Mouse (Mus musculus) small intestine, adult 2 months (tissue): Measurements from ENCODE around the gene Ptprj. TPM values are rescaled to one million over a fixed set of nuclear protein-coding genes. Genes with fewer than 3 reads are reported as not detected.

Experiments
- H3K27ac ChIP-seq: fragments of 200-500 bp; 2 replicates; pipeline ENCODE4 v1.5.1; 2012; ENCODE audit warnings: low read depth, low read length, control low read depth, inconsistent platforms; ENCODE audit not compliant: insufficient read depth
- H3K27me3 ChIP-seq: fragments of 200-500 bp; 2 replicates; pipeline ENCODE4 v1.6.1; 2012; ENCODE audit warnings: mild to moderate bottlenecking, moderate library complexity, low read length, inconsistent platforms; ENCODE audit not compliant: control insufficient read depth, insufficient read depth
- H3K36me3 ChIP-seq: fragments of 200-500 bp; 2 replicates; pipeline ENCODE4 v1.6.1; 2012; ENCODE audit warnings: mild to moderate bottlenecking, low read length, control low read depth, inconsistent platforms; ENCODE audit not compliant: control insufficient read depth, insufficient read depth
- H3K4me1 ChIP-seq: fragments of 200-500 bp; 2 replicates; pipeline ENCODE4 v1.6.1; 2012; ENCODE audit warnings: low read length, inconsistent platforms, mixed read lengths; ENCODE audit not compliant: control insufficient read depth, insufficient read depth, insufficient read length
- H3K4me3 ChIP-seq: fragments of 200-500 bp; 2 replicates; pipeline ENCODE4 v1.5.1; 2012; ENCODE audit warnings: low read depth, mild to moderate bottlenecking, control low read depth, inconsistent platforms, low read length, moderate library complexity
- CTCF ChIP-seq: fragments of 200-500 bp; IDR thresholded peaks from 2 replicates; pipeline ENCODE4 v1.5.1; 2012; ENCODE audit warnings: low read depth, mild to moderate bottlenecking, control low read depth, inconsistent platforms, low read length, moderate library complexity, mixed read lengths; ENCODE audit not compliant: insufficient replicate concordance, insufficient read length; ENCODE audit errors: extremely low read depth
- POLR2A ChIP-seq: fragments of 200-500 bp; IDR thresholded peaks from 2 replicates; pipeline ENCODE4 v1.6.1; 2012; ENCODE audit warnings: low read depth, mild to moderate bottlenecking, control low read depth, inconsistent platforms, low read length, moderate library complexity
- WGBS: fragments of 180-500 bp; shearing (Covaris S2); methylation state at CpG from one replicate; pipeline ENCODE4 v1.1.7; 2018; 5-methylcytosine and 5-hydroxymethylcytosine counted together
- polyA plus RNA-seq: library from polyadenylated mRNA; depleted of rRNA; stranded (reverse); fragments of >200 nt; gene quantifications from 2 replicates; pipeline ENCODE4 v1.2.3, GENCODE M21; 2012

The Ptprj gene
- polyA plus RNA-seq, 1 experiment, result 7.3 TPM

DNA sequence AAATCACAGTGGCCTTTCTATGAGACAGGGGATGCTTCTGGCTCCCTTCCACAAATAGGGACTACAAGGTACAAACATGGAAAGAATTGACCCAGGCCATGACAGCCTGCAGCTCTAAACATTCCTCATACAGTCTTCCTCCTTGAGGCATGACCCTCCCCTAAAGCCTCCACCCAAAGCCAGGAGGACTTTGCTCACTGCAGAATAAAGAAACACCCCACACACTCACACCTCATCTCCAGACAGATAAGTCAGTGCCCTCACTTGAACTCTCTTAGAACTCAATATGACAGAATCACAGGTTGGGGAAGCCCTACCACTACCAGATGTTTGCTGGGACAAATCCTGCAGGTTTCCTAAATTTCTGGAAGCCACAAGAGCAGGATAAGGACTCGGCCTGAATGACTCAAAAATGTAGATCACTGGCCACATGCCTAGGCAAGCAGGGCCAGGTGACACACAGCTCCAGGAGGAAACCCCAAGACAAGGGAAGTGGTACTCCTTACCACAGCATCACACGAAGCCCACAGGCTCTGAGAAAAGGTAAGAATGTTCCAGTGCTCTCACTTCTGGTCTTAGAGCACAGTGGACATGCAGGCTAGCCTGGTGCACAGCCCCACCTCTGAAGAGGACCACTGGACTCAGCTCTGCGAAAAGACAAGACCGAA, 84.3 kb downstream of the Ptprj start:
- TF ChIP-seq POLR2A (no peak), CTCF (no peak)
- peak overlapping the region; percentile 76 for H3K27ac ChIP-seq
- no peaks in the 10 kb centered on the region for H3K36me3 ChIP-seq
- H3K27me3 ChIP-seq, result no peaks in the 10 kb centered on the region
- WGBS, result 54% methylated on average over 4 of the region's 4 CpGs
- H3K4me1 ChIP-seq, result peaks cover 58% of the 10 kb centered on the region
- H3K4me3 ChIP-seq, result no peak overlapping the region

DNA sequence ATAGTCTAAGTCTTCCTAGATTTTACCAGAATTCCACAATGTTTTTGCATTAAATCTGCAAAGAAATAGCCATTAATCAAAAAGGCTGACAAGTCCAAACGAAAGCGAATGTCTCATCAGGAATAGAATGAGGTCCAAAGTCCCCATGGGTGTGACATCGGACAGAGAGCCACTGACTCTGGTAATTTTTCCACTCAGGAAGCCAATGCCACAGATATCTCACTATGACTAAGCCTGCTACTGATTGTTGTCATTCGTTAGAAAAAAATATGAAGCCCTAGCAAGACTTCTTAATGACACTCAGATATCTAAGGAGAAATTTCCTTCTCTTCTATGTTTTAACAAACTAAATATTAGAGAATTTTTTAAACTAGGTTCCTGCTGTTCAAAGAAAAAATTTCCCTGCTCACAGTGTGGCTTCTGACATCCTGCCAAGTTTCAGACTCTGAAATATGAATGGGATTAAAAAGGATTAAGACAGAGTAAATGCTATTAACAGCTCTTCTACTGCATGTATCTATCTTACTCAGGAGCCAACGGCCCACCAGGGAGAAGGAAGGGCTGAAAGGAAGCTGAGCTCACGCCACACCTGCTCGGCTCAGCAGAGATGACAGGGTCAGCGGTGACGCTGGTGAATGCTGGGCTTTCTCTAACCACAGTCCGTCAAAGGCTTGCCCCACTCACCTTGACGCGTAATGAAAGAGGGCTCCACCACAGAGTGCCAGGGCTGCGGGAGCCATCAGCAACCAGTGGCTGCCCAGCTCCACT, 90.0 kb downstream of the Ptprj start:
- Histone ChIP-seq H3K36me3 (no peaks in the 10 kb centered on the region), H3K27me3 (no peaks in the 10 kb centered on the region), H3K27ac (peak overlapping the region; percentile 95), H3K4me1 (peaks cover 59% of the 10 kb centered on the region), H3K4me3 (peak overlapping the region; percentile 7)
- 9% methylated on average over 13 of the region's 13 CpGs for WGBS
- TF ChIP-seq CTCF, result no peak
- TF ChIP-seq POLR2A, result no peak

DNA sequence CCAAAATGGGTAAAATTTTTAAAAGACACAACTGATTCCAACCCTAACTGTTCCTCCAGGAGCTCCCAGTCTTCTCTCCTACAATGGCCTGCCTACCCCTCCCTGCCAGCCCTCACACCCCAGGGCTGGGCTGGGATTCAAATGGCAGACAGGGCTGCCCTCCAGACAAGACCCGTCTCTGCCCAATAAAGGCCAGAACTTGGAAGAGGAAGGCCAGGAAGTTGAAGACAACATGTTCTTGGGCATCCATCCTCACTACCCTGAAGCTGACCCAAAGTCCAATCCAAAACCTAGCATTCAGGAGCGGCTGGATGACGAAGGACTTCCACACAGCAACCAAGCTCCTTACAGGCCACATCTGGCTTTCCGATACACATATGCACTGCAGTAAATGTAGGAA, 90.6 kb downstream of the Ptprj start:
- Histone ChIP-seq H3K4me1 (peaks cover 54% of the 10 kb centered on the region), H3K36me3 (no peaks in the 10 kb centered on the region), H3K27ac (peak overlapping the region; percentile 95), H3K4me3 (peak overlapping the region; percentile 5; the same call in 1 of the 2 replicates), H3K27me3 (no peaks in the 10 kb centered on the region)
- no peak for TF ChIP-seq POLR2A
- no peak for TF ChIP-seq CTCF
- WGBS, result 22% methylated on average over 4 of the region's 4 CpGs

DNA sequence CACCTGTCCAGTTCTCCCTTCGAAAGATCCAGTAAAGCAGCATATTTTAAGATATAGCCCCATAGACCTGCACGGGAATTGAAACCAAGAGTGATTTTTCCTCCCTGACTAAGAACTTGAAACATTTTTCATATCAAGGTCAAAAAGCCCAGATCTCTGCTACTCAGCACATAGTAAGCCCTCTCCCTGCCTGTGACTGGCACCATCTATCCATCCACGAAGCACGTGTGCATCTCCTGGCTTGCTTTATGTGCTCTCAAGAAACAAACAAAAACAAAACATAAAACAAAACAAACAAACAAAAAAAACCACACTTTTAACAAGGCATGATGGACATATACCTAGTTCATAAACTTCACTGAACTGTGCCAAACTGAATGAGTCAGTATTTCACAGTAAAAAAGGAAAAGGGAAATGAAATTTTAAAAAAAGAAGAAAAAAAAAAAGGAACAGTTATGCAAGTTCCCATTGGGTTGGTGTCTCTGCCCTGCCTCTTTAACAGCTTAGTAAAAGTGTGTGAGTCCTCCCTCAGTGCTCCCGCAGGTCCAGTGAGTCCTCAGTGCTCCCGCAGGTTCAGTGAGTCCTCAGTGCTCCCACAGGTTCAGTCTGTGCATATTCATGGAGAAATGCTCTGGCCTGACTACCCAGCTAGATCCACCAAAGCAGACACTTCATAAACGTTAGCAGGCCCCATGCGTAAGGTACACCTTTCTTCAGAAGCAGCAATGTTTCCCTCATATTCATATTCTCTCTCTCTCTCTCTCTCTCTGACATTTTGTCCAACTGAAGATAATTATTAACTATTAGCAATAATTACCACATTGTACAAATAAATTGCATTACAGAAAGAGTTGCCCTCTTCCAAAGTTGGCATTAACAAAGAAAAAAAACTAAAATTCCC, 91.5 kb downstream of the Ptprj start:
- peaks cover 46% of the 10 kb centered on the region for H3K4me1 ChIP-seq
- TF ChIP-seq POLR2A, result no peak
- TF ChIP-seq CTCF, result no peak
- H3K27me3 ChIP-seq, result no peaks in the 10 kb centered on the region
- no peaks in the 10 kb centered on the region for H3K36me3 ChIP-seq
- peak overlapping the region; percentile 95 for H3K27ac ChIP-seq
- WGBS, result 67% methylated on average over 8 of the region's 8 CpGs
- no peak overlapping the region for H3K4me3 ChIP-seq

DNA sequence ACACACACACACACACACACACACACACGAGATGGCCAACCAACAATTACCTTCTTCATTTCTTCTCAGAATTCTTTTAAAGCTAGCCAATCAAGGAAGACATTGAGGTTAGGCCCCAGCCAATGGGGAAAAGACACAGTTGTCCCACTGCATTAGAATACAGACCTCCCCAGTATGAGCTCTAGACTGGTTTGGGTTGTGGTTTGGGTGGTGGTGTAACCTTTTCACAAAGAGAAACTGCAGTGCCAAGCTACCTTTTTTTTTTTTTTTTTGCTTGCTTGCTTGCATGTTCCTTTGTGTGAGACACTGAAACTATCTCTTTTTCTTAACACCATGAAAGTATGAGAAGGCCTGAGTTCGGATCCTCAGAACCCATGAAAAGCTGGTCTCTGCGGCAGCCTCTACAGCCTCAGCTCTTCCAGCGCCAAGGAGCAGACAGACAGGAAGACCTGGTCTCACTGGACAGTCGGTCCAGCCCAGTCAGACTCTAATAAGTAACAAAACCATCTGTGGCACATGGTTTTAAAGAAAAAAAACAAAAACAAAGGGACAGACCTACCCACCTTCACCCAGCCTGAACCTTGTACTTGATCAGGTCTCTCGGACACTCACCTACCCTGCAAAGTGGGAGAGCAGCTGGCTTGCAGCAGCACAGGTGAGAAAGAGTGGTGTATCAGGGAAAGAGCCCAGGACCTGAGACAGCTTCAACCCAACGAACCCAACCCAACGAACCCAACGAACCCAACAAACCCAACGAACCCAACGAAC, 92.8 kb downstream of the Ptprj start:
- TF ChIP-seq POLR2A, result no peak
- no peak for TF ChIP-seq CTCF
- Histone ChIP-seq H3K4me3 (peak overlapping the region; percentile 16; the same call in 1 of the 2 replicates), H3K36me3 (no peaks in the 10 kb centered on the region), H3K4me1 (peaks cover 39% of the 10 kb centered on the region), H3K27me3 (no peaks in the 10 kb centered on the region), H3K27ac (peak overlapping the region; percentile 70)
- 64% methylated on average over 11 of the region's 11 CpGs for WGBS

GRCm38 (mm10) chr2:90486226-90486755, 94.2 kb downstream of the Ptprj start:
- no peaks in the 10 kb centered on the region for H3K27me3 ChIP-seq
- no peak overlapping the region for H3K27ac ChIP-seq
- no peak overlapping the region for H3K4me3 ChIP-seq
- H3K36me3 ChIP-seq, result no peaks in the 10 kb centered on the region
- no peak for TF ChIP-seq CTCF
- no peak for TF ChIP-seq POLR2A
- WGBS, result 83% methylated on average over 3 of the region's 3 CpGs
- H3K4me1 ChIP-seq, result peaks cover 45% of the 10 kb centered on the region
